Mouse (Mus musculus) urinary bladder, postnatal 25 days (tissue): ENCODE data around the gene Man1a.

Experiments
- DNase-seq: peaks from one replicate; pipeline ENCODE4 v3.0.0; 2022; ENCODE audit warnings: low spot score

The Man1a gene

DNA sequence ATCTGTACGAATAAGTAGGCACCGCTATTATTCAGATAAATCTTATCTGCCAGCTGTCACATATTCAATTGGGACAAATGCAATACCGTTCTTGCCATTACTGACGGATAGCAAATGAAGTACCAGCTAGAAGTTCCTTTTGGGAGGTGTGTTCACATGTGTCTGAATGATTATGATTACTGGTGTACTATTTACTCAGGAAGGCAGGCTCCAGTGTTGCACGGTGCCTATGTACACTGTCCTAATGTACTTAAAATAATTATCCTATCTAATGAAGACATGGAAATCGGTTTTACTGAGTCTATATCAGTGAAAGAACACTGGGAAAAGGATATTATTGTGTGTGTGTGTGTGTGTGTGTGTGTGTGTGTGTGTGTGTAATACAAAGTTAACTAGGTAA, 160.7 kb downstream of the Man1a start:
- no peak for DNase-seq

GRCm38 (mm10) chr10:53914974-53915609, 161.3 kb downstream of the Man1a start:
- no peak for DNase-seq

- no peak for DNase-seq
Measured at GRCm38 (mm10) chr10:53913546-53914312, 162.7 kb downstream of the Man1a start.

- DNase-seq = no peak
Measured at GRCm38 (mm10) chr10:53889512-53889911, 186.9 kb downstream of the Man1a start.

DNA sequence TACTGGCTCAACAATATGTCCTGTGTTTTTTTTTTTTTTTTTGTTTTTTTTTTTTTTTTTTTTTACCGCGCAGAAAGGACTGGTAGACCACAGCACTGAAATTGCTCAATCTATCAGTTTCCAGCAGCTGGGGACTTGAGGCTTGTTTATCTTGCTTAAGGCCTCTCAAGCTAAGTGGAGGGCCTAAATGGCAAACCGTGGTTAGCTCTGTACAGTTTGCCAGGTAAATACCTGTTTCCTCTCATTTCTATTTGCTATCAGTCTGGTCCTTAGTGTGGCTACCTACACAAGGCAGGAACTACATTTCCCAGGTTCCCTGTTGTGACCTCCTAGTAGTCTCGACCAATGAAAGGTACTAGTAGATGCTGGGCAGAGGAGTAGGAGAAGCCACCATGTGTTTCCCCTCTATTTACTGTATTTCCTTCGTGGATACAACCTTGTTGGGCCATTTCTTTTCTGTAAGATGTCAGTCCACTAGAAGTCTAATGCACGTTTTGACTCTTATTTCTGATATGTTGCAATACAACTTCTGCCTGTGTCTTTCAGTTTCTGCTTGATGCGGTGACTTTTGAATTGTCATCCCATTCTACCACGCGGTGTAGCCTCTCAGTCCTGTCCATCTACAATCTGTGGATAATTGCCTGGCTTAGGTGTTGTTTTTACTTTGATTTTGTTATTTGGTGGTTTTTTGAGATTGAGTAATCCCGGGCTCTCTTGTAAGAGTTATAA, 187.9 kb downstream of the Man1a start:
- no peak for DNase-seq

DNA sequence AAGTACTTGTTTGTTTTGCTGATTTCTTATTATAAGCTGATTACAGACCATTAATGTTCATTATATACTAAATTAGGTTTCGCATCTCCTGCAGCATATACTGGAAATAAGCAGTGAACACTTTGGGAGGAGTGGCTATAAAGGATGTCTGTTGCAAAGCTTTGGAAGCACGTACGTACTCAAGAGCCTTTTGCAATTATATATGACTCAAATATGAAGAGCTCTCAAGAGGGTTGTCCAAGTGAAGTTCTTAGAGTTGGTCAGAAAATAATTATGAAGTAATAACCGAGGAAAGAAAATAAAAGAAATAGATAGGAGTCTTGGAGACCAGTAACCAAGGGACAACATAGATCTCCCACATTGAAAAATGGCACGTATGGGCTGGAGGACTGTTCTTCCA, 189.9 kb downstream of the Man1a start:
- DNase-seq = no peak

DNA sequence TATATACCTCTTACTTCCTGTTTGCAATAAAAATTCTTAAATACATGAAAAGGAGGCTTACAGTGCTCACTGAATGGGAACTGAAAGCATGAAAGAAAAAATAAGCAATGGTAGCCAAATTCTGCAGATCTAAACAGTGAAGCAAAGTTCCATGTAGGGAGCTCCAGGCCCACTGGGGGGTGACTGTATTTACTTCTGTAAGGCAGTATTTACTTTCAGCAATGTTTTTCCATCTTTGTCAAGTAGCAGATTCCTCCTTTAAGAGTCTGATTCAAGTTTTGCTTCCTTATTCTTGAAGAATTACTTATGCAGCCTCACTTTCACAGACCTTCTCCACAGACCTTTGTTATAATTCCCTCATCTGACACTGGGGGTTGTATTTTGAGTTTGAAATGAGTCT, 195.1 kb downstream of the Man1a start:
- no peak for DNase-seq

DNA sequence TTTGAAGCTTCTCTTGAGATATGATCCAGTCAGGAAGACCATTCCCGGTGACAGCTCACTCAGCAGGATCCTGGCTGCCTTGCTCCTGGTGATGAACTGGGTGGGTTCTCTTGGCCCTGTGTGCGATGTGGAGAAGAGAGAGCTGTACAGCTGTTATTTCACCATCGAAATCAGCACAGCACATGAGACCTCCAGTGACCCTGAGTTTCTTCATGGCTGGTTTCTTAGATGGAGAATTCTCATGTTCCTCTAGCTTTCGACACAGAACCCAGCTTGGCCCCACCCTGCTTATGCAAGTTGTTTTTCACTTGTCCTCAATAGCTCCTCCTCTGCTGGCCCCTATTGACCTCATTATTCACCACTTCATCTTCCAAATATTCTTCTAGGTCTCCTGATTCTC, 200.5 kb downstream of the Man1a start:
- no peak for DNase-seq

- DNase-seq = no peak
Measured at GRCm38 (mm10) chr10:53874191-53874590, 202.2 kb downstream of the Man1a start.

GRCm38 (mm10) chr10:53863486-53864357, 212.7 kb downstream of the Man1a start:
- DNase-seq = peak; percentile 30

- no peak for DNase-seq
Measured at GRCm38 (mm10) chr10:53859879-53860278, 216.5 kb downstream of the Man1a start.

- DNase-seq = no peak
Measured at GRCm38 (mm10) chr10:53859224-53859623, 217.2 kb downstream of the Man1a start.
